Mouse (Mus musculus) CH12.LX (cell line): ENCODE measurements around the gene Tbc1d30. TPM values are rescaled to one million over a fixed set of nuclear protein-coding genes. Genes with fewer than 3 reads are reported as not detected.

ENCODE experiments used
- DNase-seq: peaks from one replicate; pipeline ENCODE4 v3.0.0-alpha.2; 2013; ENCODE audit errors: extremely low read depth
- H3K27ac ChIP-seq: 2 replicates; pipeline ENCODE4 v1.5.1; 2012; ENCODE audit warnings: low read depth, mild to moderate bottlenecking, control low read depth, moderate library complexity; ENCODE audit not compliant: insufficient read depth
- H3K27me3 ChIP-seq: replicated peaks from 2 replicates; pipeline ENCODE3; 2012; ENCODE audit warnings: inconsistent platforms
- H3K36me3 ChIP-seq, 2 experiments: replicated peaks in 1 of 2; 2 replicates each; pipeline versions ENCODE3 to v1.6.1; 2012; ENCODE audit warnings: inconsistent platforms in 1 of 2, low read length in 1 of 2, mild to moderate bottlenecking in 1 of 2, mixed read lengths in 1 of 2, moderate library complexity in 1 of 2; ENCODE audit not compliant: control insufficient read depth in 1 of 2, insufficient read depth in 1 of 2
- H3K4me1 ChIP-seq, 2 experiments: 2 replicates each; pipeline ENCODE4 v1.6.1; 2012; ENCODE audit warnings: inconsistent platforms in 1 of 2, moderate library complexity in 1 of 2; ENCODE audit not compliant: insufficient read depth in 2 of 2, control insufficient read depth in 1 of 2
- H3K4me2 ChIP-seq: 2 replicates; pipeline ENCODE4 v1.6.1; 2012; ENCODE audit warnings: low read depth, mild to moderate bottlenecking, control low read depth; ENCODE audit not compliant: poor library complexity, insufficient read depth, severe bottlenecking
- H3K4me3 ChIP-seq, 3 experiments: fragments of 150-350 bp in 1 of 3; sonication (generic) in 1 of 3; replicated peaks in 1 of 3; 2 replicates each; pipeline versions ENCODE3 to v1.5.1; 2011 to 2012; ENCODE audit warnings: low read depth in 2 of 3, low read length in 2 of 3, mild to moderate bottlenecking in 2 of 3, moderate library complexity in 2 of 3, control low read depth in 1 of 3, improper control_type of control experiment in 1 of 3, inconsistent platforms in 1 of 3, mixed read lengths in 1 of 3; ENCODE audit not compliant: poor library complexity in 1 of 3
- H3K79me2 ChIP-seq: replicated peaks from 2 replicates; pipeline ENCODE4 v1.6.1; 2012; ENCODE audit warnings: mild to moderate bottlenecking, moderate library complexity; ENCODE audit not compliant: control insufficient read depth, poor library complexity, insufficient read depth, severe bottlenecking; ENCODE audit errors: extremely low read depth
- H3K9ac ChIP-seq: 2 replicates; pipeline ENCODE4 v1.6.1; 2012; ENCODE audit warnings: low read depth, mild to moderate bottlenecking, control low read depth, moderate library complexity; ENCODE audit not compliant: insufficient read depth
- H3K9me3 ChIP-seq: replicated peaks from 2 replicates; pipeline ENCODE3; 2012; ENCODE audit warnings: low read length, inconsistent platforms, mixed read lengths
- BHLHE40 ChIP-seq: IDR thresholded peaks from 2 replicates; pipeline ENCODE4 v1.6.1; 2011; ENCODE audit warnings: mild to moderate bottlenecking, low read depth, low read length, improper control_type of control experiment
- CHD1 ChIP-seq: IDR thresholded peaks from 2 replicates; pipeline ENCODE4 v1.6.1; 2012; ENCODE audit warnings: low read depth, low read length, improper control_type of control experiment, inconsistent platforms
- CHD2 ChIP-seq: IDR thresholded peaks from 2 replicates; pipeline ENCODE4 v1.6.1; 2011; ENCODE audit warnings: low read length, improper control_type of control experiment
- EP300 ChIP-seq: IDR thresholded peaks from 2 replicates; pipeline ENCODE4 v1.6.1; 2011; ENCODE audit warnings: low read length, improper control_type of control experiment
- GABPA ChIP-seq: IDR thresholded peaks from 2 replicates; pipeline ENCODE4 v1.6.1; 2012; ENCODE audit warnings: low read depth, low read length, improper control_type of control experiment, inconsistent platforms; ENCODE audit not compliant: insufficient replicate concordance
- IRF4 ChIP-seq: IDR thresholded peaks from 2 replicates; pipeline ENCODE4 v1.6.1; 2014; ENCODE audit warnings: low read depth, mild to moderate bottlenecking, inconsistent platforms, low read length, improper control_type of control experiment
- JUN ChIP-seq: IDR thresholded peaks from 2 replicates; pipeline ENCODE4 v1.6.1; 2011; ENCODE audit warnings: low read depth, mild to moderate bottlenecking, low read length, improper control_type of control experiment, moderate library complexity; ENCODE audit not compliant: insufficient read depth
- JUND ChIP-seq: conservative IDR thresholded peaks from 2 replicates; pipeline ENCODE4 v1.6.1; 2011; ENCODE audit warnings: low read depth, low read length, improper control_type of control experiment
- KAT2A ChIP-seq: IDR thresholded peaks from 2 replicates; pipeline ENCODE4 v1.6.1; 2012; ENCODE audit warnings: low read length, improper control_type of control experiment, inconsistent platforms; ENCODE audit not compliant: insufficient replicate concordance
- MXI1 ChIP-seq: IDR thresholded peaks from 2 replicates; pipeline ENCODE4 v1.6.1; 2011; ENCODE audit warnings: mild to moderate bottlenecking, low read depth, low read length, improper control_type of control experiment
- MYC ChIP-seq: IDR thresholded peaks from 2 replicates; pipeline ENCODE4 v1.6.1; 2011; ENCODE audit warnings: low read depth, mild to moderate bottlenecking, improper control_type of control experiment, low read length
- NELFE ChIP-seq: IDR thresholded peaks from 2 replicates; pipeline ENCODE4 v1.6.1; 2011; ENCODE audit warnings: low read depth, low read length, improper control_type of control experiment
- NRF1 ChIP-seq: IDR thresholded peaks from 2 replicates; pipeline ENCODE4 v1.6.1; 2014; ENCODE audit warnings: low read depth, mild to moderate bottlenecking, inconsistent platforms, low read length, improper control_type of control experiment, moderate library complexity
- RAD21 ChIP-seq: IDR thresholded peaks from 2 replicates; pipeline ENCODE4 v1.6.1; 2011; ENCODE audit warnings: low read depth, mild to moderate bottlenecking, low read length, improper control_type of control experiment, moderate library complexity
- SIN3A ChIP-seq: IDR thresholded peaks from 2 replicates; pipeline ENCODE4 v1.6.1; 2012; ENCODE audit warnings: low read length, improper control_type of control experiment, inconsistent platforms
- TBP ChIP-seq: conservative IDR thresholded peaks from 2 replicates; pipeline ENCODE4 v1.6.1; 2011; ENCODE audit warnings: low read depth, low read length, improper control_type of control experiment
- TCF12 ChIP-seq: IDR thresholded peaks from 2 replicates; pipeline ENCODE4 v1.6.1; 2014; ENCODE audit warnings: low read depth, mild to moderate bottlenecking, inconsistent platforms, low read length, improper control_type of control experiment
- UBTF ChIP-seq: IDR thresholded peaks from 2 replicates; pipeline ENCODE4 v1.6.1; 2012; ENCODE audit warnings: low read depth, mild to moderate bottlenecking, inconsistent platforms, low read length, improper control_type of control experiment, moderate library complexity
- USF2 ChIP-seq: conservative IDR thresholded peaks from 2 replicates; pipeline ENCODE4 v1.6.1; 2011; ENCODE audit warnings: low read depth, low read length, improper control_type of control experiment
- ZNF384 ChIP-seq: IDR thresholded peaks from 2 replicates; pipeline ENCODE4 v1.6.1; 2012; ENCODE audit warnings: low read depth, low read length, improper control_type of control experiment, inconsistent platforms
- dilution Hi-C: fragments of 300-500 bp; cut with MboI; formaldehyde crosslinking; loops from 2 replicates; pipeline ENCODE4 v1.14.3; 2020; ENCODE audit warnings: low sequenced_read_pairs; ENCODE audit not compliant: extremely low pct_unique_long_range_greater_than_20kb, extremely low pct_ligation_motif_present
- in situ Hi-C: fragments of 300-500 bp; cut with MboI; formaldehyde crosslinking; loops from 3 replicates; pipeline ENCODE4 v1.14.3; 2019; ENCODE audit warnings: low sequenced_read_pairs, low pct_ligation_motif_present, low pct_unique_long_range_greater_than_20kb, mixed read lengths
- polyA plus RNA-seq: library from polyadenylated mRNA; unstranded; fragments of >175 nt; gene quantifications from 2 replicates; pipeline ENCODE4 v1.2.1, GENCODE M21; 2012; ENCODE audit warnings: low read depth; ENCODE audit not compliant: insufficient read length
- total RNA-seq, 2 experiments: library from RNA; depleted of rRNA; stranded (reverse); fragments of 300-350 nt in 1 of 2; fragments of >200 nt in 1 of 2; gene quantifications; 2 replicates each; pipeline ENCODE4 v1.2.3; 2012 to 2014

The Tbc1d30 gene
- total and polyA plus RNA-seq, 3 experiments = 0.16 TPM; not detected in 2

GRCm38 (mm10) chr10:121277022-121277471 lies 74.0 kb downstream of the Tbc1d30 start:
- H3K4me2 ChIP-seq = no peak overlapping the region
- DNase-seq = no peak
- H3K4me3 ChIP-seq = no peak overlapping the region
- in situ Hi-C loops = no loop called here
- no peaks in the 10 kb centered on the region for H3K79me2 ChIP-seq
- dilution Hi-C loops = no loop called here
- H3K4me1 ChIP-seq = no peaks in the 10 kb centered on the region
- H3K36me3 ChIP-seq = no peaks in the 10 kb centered on the region
- no peak for TF ChIP-seq CHD2
- no peaks in the 10 kb centered on the region for H3K27me3 ChIP-seq
- H3K9me3 ChIP-seq = peaks cover 4% of the 10 kb centered on the region
- H3K27ac ChIP-seq = no peak overlapping the region
- H3K9ac ChIP-seq = no peak overlapping the region

GRCm38 (mm10) chr10:121274964-121275363 lies 76.1 kb downstream of the Tbc1d30 start:
- Histone ChIP-seq H3K9ac (no peak overlapping the region), H3K27ac (no peak overlapping the region), H3K4me1 (no peaks in the 10 kb centered on the region), H3K9me3 (peaks cover 4% of the 10 kb centered on the region), H3K4me2 (no peak overlapping the region), H3K79me2 (no peaks in the 10 kb centered on the region), H3K4me3 (no peak overlapping the region), H3K36me3 (no peaks in the 10 kb centered on the region), H3K27me3 (no peaks in the 10 kb centered on the region)
- DNase-seq = no peak
- dilution Hi-C loops = no loop called here
- TF ChIP-seq MYC = no peak
- TF ChIP-seq RAD21 = no peak
- no peak for TF ChIP-seq TBP
- TF ChIP-seq CHD1 = no peak
- TF ChIP-seq GABPA = no peak
- no peak for TF ChIP-seq EP300
- TF ChIP-seq SIN3A = no peak
- TF ChIP-seq NELFE = no peak
- no peak for TF ChIP-seq JUND
- TF ChIP-seq TCF12 = no peak
- TF ChIP-seq IRF4 = no peak
- TF ChIP-seq CHD2 = no peak
- TF ChIP-seq ZNF384 = no peak
- TF ChIP-seq KAT2A = no peak
- TF ChIP-seq UBTF = no peak
- TF ChIP-seq BHLHE40 = no peak
- in situ Hi-C loops = loop anchor here (25.0 kb wide), 1 partner anchor 1038 kb away; the partner anchor contains the start of gene Llph

- Histone ChIP-seq H3K4me3 (no peak overlapping the region), H3K27me3 (no peaks in the 10 kb centered on the region), H3K4me2 (no peak overlapping the region), H3K9me3 (peaks cover 4% of the 10 kb centered on the region), H3K4me1 (no peaks in the 10 kb centered on the region), H3K79me2 (no peaks in the 10 kb centered on the region), H3K9ac (no peak overlapping the region), H3K27ac (no peak overlapping the region), H3K36me3 (no peaks in the 10 kb centered on the region)
- TF ChIP-seq USF2 (no peak), KAT2A (no peak), CHD2 (no peak), MXI1 (no peak), UBTF (no peak), JUN (no peak), NRF1 (no peak), CHD1 (no peak)
- no peak for DNase-seq
- dilution Hi-C loops = no loop called here
- in situ Hi-C loops = loop anchor here (25.0 kb wide), 1 partner anchor 1034 kb away; the partner anchor contains the start of gene Llph
Observed at GRCm38 (mm10) chr10:121271002-121271401, 80.1 kb downstream of the Tbc1d30 start.
